8 mouse cellular contexts compared by ENCODE assay signal in genomic region chr19:10603660-10604523, GRCm38 (mm10). TPM values are rescaled to one million over a fixed set of nuclear protein-coding genes. Genes with fewer than 3 reads are reported as not detected.
A peak's percentile ranks its signal among the peaks of the same experiment; 100 is the strongest.
DNase-seq lines count a peak whose midpoint lies in the region; ATAC-seq lines count a peak whose summit lies in the region.

No protein-coding gene starts in this region.

- WGBS in heart, embryonic 11.5 days (ENCODE audit: insufficient replicate concordance), result 84% methylated on average over 18 of the region's 18 CpGs
- 90% methylated on average over 18 of the region's 18 CpGs for WGBS in hindbrain, embryonic 13.5 days
- WGBS in limb, embryonic 15.5 days, result 83% methylated on average over 18 of the region's 18 CpGs

- H3K4me3 ChIP-seq in heart, embryonic 11.5 days (ENCODE audit: low read depth, low read length), result no peak overlapping the region
- H3K4me3 ChIP-seq in hindbrain, embryonic 13.5 days, result no peak overlapping the region
- H3K4me3 ChIP-seq in limb, embryonic 15.5 days, result no peak overlapping the region

- H3K36me3 ChIP-seq in heart, embryonic 11.5 days (ENCODE audit: control insufficient read depth, insufficient read depth, low read length), result peaks cover 14% of the 10 kb centered on the region
- H3K36me3 ChIP-seq in hindbrain, embryonic 13.5 days, result peaks cover 26% of the 10 kb centered on the region
- H3K36me3 ChIP-seq in limb, embryonic 15.5 days, result peaks cover 26% of the 10 kb centered on the region

- no peak for DNase-seq in heart, postnatal 25 days (ENCODE audit: low spot score)
- DNase-seq in MEL-GATA-1-ER (ENCODE audit: extremely low read depth, low read depth), result peak; percentile 3
- DNase-seq in thymus, postnatal 4 days, result peak; percentile 38
- no peak for DNase-seq in natural killer cell, adult 2 months (ENCODE audit: low spot score in 2 of 2)

- ATAC-seq in heart, embryonic 11.5 days (replicated peaks; ENCODE audit: insufficient number of reproducible peaks, low FRiP score, low TSS enrichment), result no peak
- no peak for ATAC-seq in hindbrain, embryonic 13.5 days (ENCODE audit: low FRiP score)
- ATAC-seq in limb, embryonic 15.5 days (ENCODE audit: insufficient number of reproducible peaks, low FRiP score, low TSS enrichment, low read depth), result no peak
- ATAC-seq in megakaryocyte progenitor cell, adult 5-6 weeks (replicated peaks; ENCODE audit: poor library complexity), result no peak

- H3K9me3 ChIP-seq in heart, embryonic 11.5 days (replicated peaks; ENCODE audit: control insufficient read depth, low read length), result no peaks in the 10 kb centered on the region
- H3K9me3 ChIP-seq in hindbrain, embryonic 13.5 days, result no peaks in the 10 kb centered on the region
- H3K9me3 ChIP-seq in limb, embryonic 15.5 days, result no peaks in the 10 kb centered on the region

- H3K4me1 ChIP-seq in heart, embryonic 11.5 days (ENCODE audit: control insufficient read depth, insufficient read depth, low read length), result peaks cover 15% of the 10 kb centered on the region
- H3K4me1 ChIP-seq in hindbrain, embryonic 13.5 days (replicated peaks), result peaks cover 50% of the 10 kb centered on the region
- peaks cover 40% of the 10 kb centered on the region for H3K4me1 ChIP-seq in limb, embryonic 15.5 days

- no peaks in the 10 kb centered on the region for H3K27me3 ChIP-seq in heart, embryonic 11.5 days (ENCODE audit: control insufficient read depth, insufficient read depth, low read length)
- no peaks in the 10 kb centered on the region for H3K27me3 ChIP-seq in hindbrain, embryonic 13.5 days
- H3K27me3 ChIP-seq in limb, embryonic 15.5 days, result no peaks in the 10 kb centered on the region

- H3K27ac ChIP-seq in heart, embryonic 11.5 days (ENCODE audit: low read depth, low read length), result no peak overlapping the region
- peak overlapping the region; percentile 96 for H3K27ac ChIP-seq in hindbrain, embryonic 13.5 days
- peak overlapping the region; percentile 95; the same call in 1 of the 2 replicates for H3K27ac ChIP-seq in limb, embryonic 15.5 days

- H3K4me2 ChIP-seq in heart, embryonic 11.5 days, result no peak overlapping the region; the same call in 1 of the 2 replicates
- H3K4me2 ChIP-seq in hindbrain, embryonic 13.5 days, result 0 out of 2 replicates have a peak overlapping the region, but pooled peaks have one; percentile 77
- H3K4me2 ChIP-seq in limb, embryonic 15.5 days, result no peak overlapping the region

- intact Hi-C loops in heart, postnatal 25 days (cut with DNase I), result loop anchor here (1.0 to 2.0 kb wide), 2 partner anchors 27 to 47 kb away; partner anchors contain the start of genes Cyb561a3, Tmem138 and Tmem216

- peak overlapping the region; percentile 24; the same call in 1 of the 2 replicates for H3K9ac ChIP-seq in heart, embryonic 11.5 days (ENCODE audit: low read depth, low read length)
- peak overlapping the region; percentile 82 for H3K9ac ChIP-seq in hindbrain, embryonic 13.5 days
- 0 out of 2 replicates have a peak overlapping the region, but pooled peaks have one; percentile 14 for H3K9ac ChIP-seq in limb, embryonic 15.5 days

RNA-seq across cellular contexts. Expression of gene Ddb1, which starts 1.2 kb away (rescaled TPM):
- polyA plus RNA-seq in heart, embryonic 11.5 days (2014; fragmentation: Nextera tagmentation; extraction: Ambion mirVana), result 265 and 328 TPM in 2 replicates
- total RNA-seq in heart, postnatal 25 days (2021), result 100 to 1,000 TPM; 154 to 166 TPM
- 242 and 263 TPM in 2 replicates for polyA plus RNA-seq in hindbrain, embryonic 13.5 days (2015; fragmentation: Nextera tagmentation; extraction: Ambion mirVana)
- polyA plus RNA-seq in limb, embryonic 15.5 days (2015; fragmentation: Nextera tagmentation; extraction: Ambion mirVana), result 350 and 363 TPM in 2 replicates
- 102 and 114 TPM in 2 replicates for total RNA-seq in megakaryocyte progenitor cell, adult 5-6 weeks (2015)
- 343 and 424 TPM in 2 replicates for total RNA-seq in megakaryocyte progenitor cell, adult 5-6 weeks (2017)

RNA-seq across cellular contexts. Expression of gene Tkfc, which starts 1.6 kb away (rescaled TPM):
- 13.6 and 14.3 TPM in 2 replicates for polyA plus RNA-seq in heart, embryonic 11.5 days (2014; fragmentation: Nextera tagmentation; extraction: Ambion mirVana)
- total RNA-seq in heart, postnatal 25 days (2021), result 1 to 10 TPM; 9.1 to 9.3 TPM
- 24.8 and 25.4 TPM in 2 replicates for polyA plus RNA-seq in hindbrain, embryonic 13.5 days (2015; fragmentation: Nextera tagmentation; extraction: Ambion mirVana)
- polyA plus RNA-seq in limb, embryonic 15.5 days (2015; fragmentation: Nextera tagmentation; extraction: Ambion mirVana), result 12.0 and 13.2 TPM in 2 replicates
- 7.7 and 11.1 TPM in 2 replicates for total RNA-seq in megakaryocyte progenitor cell, adult 5-6 weeks (2015)
- 5.5 and 5.9 TPM in 2 replicates for total RNA-seq in megakaryocyte progenitor cell, adult 5-6 weeks (2017)

RNA-seq across cellular contexts. Expression of gene Tmem138, which starts 26.7 kb away (rescaled TPM):
- polyA plus RNA-seq in heart, embryonic 11.5 days (2014; fragmentation: Nextera tagmentation; extraction: Ambion mirVana), result 31.7 and 32.0 TPM in 2 replicates
- 1 to 10 TPM; 2.9 to 3.0 TPM for total RNA-seq in heart, postnatal 25 days (2021)
- polyA plus RNA-seq in hindbrain, embryonic 13.5 days (2015; fragmentation: Nextera tagmentation; extraction: Ambion mirVana), result 42.3 and 43.2 TPM in 2 replicates
- 26.8 and 31.1 TPM in 2 replicates for polyA plus RNA-seq in limb, embryonic 15.5 days (2015; fragmentation: Nextera tagmentation; extraction: Ambion mirVana)
- 37.8 and 38.7 TPM in 2 replicates for total RNA-seq in megakaryocyte progenitor cell, adult 5-6 weeks (2015)
- 8.2 and 10.5 TPM in 2 replicates for total RNA-seq in megakaryocyte progenitor cell, adult 5-6 weeks (2017)

RNA-seq across cellular contexts. Expression of gene Cyb561a3, which starts 26.9 kb away (rescaled TPM):
- 12.8 and 14.3 TPM in 2 replicates for polyA plus RNA-seq in heart, embryonic 11.5 days (2014; fragmentation: Nextera tagmentation; extraction: Ambion mirVana)
- 1 to 10 TPM; 9.5 to 10.0 TPM for total RNA-seq in heart, postnatal 25 days (2021)
- polyA plus RNA-seq in hindbrain, embryonic 13.5 days (2015; fragmentation: Nextera tagmentation; extraction: Ambion mirVana), result 16.2 and 17.2 TPM in 2 replicates
- polyA plus RNA-seq in limb, embryonic 15.5 days (2015; fragmentation: Nextera tagmentation; extraction: Ambion mirVana), result 21.6 and 25.8 TPM in 2 replicates
- total RNA-seq in megakaryocyte progenitor cell, adult 5-6 weeks (2015), result 27.5 and 28.6 TPM in 2 replicates
- total RNA-seq in megakaryocyte progenitor cell, adult 5-6 weeks (2017), result 28.8 and 29.6 TPM in 2 replicates

RNA-seq across cellular contexts. Expression of gene Vwce, which starts 30.1 kb away (rescaled TPM):
- 0.46 and 0.55 TPM in 2 replicates for polyA plus RNA-seq in heart, embryonic 11.5 days (2014; fragmentation: Nextera tagmentation; extraction: Ambion mirVana)
- not detected for total RNA-seq in heart, postnatal 25 days (2021)
- polyA plus RNA-seq in hindbrain, embryonic 13.5 days (2015; fragmentation: Nextera tagmentation; extraction: Ambion mirVana), result 0.53 and 0.82 TPM in 2 replicates
- polyA plus RNA-seq in limb, embryonic 15.5 days (2015; fragmentation: Nextera tagmentation; extraction: Ambion mirVana), result 2.8 and 3.1 TPM in 2 replicates
- 0.10 TPM in 2 replicates for total RNA-seq in megakaryocyte progenitor cell, adult 5-6 weeks (2015)
- 0.51 TPM in 1 of 2 replicates, not detected in the other for total RNA-seq in megakaryocyte progenitor cell, adult 5-6 weeks (2017)

Comparison
In these comparisons a context has a peak if more than half of its experiments do, and no peak if none do; other contexts are left out.
1. H3K9ac ChIP-seq: peak in every context shown above with its lines; median percentile 82 in hindbrain, embryonic 13.5 days; 24 in heart, embryonic 11.5 days; 14 in limb, embryonic 15.5 days.
2. DNase-seq: peak in MEL-GATA-1-ER (single experiment) and thymus, postnatal 4 days (single experiment); none in heart, postnatal 25 days (single experiment) and natural killer cell, adult 2 months (0 of 2).